Mouse (Mus musculus) heart, embryonic 14.5 days (tissue): ENCODE data around the gene Mrm3. TPM values are rescaled to one million over a fixed set of nuclear protein-coding genes. Genes with fewer than 3 reads are reported as not detected.
A peak's percentile ranks its signal among the peaks of the same experiment; 100 is the strongest.

Experiments used
- ATAC-seq: fragments of 200-750 bp; cut with Nextera tagmentation; 2 replicates; pipeline ENCODE4 v1.8.0; 2017; ENCODE audit warnings: low read depth, moderate TSS enrichment; ENCODE audit not compliant: insufficient number of reproducible peaks, insufficient read depth, low FRiP score
- H3K27ac ChIP-seq, 2 experiments: fragments of 200-500 bp in 1 of 2; fragments of 300-500 bp in 1 of 2; sonication (generic) in 1 of 2; replicated peaks in 1 of 2; 2 replicates each; pipeline ENCODE4 v1.5.1; 2012 to 2014; ENCODE audit warnings: low read depth in 2 of 2, low read length in 2 of 2, control low read depth in 1 of 2, mild to moderate bottlenecking in 1 of 2, mixed read lengths in 1 of 2; ENCODE audit not compliant: control insufficient read depth in 1 of 2, insufficient read depth in 1 of 2
- H3K27me3 ChIP-seq: fragments of 300-500 bp; sonication (generic); 2 replicates; pipeline ENCODE4 v1.6.1; 2014; ENCODE audit warnings: mild to moderate bottlenecking, low read length, control low read depth; ENCODE audit not compliant: control insufficient read depth, insufficient read depth
- H3K36me3 ChIP-seq: fragments of 300-500 bp; sonication (generic); 2 replicates; pipeline ENCODE4 v1.6.1; 2014; ENCODE audit warnings: mild to moderate bottlenecking, control low read depth, low read length, mixed read lengths; ENCODE audit not compliant: control insufficient read depth, insufficient read depth
- H3K4me1 ChIP-seq, 2 experiments: fragments of 200-500 bp in 1 of 2; fragments of 300-500 bp in 1 of 2; sonication (generic) in 1 of 2; 2 replicates each; pipeline ENCODE4 v1.6.1; 2012 to 2014; ENCODE audit warnings: low read length in 2 of 2, control low read depth in 1 of 2, mixed read lengths in 1 of 2; ENCODE audit not compliant: control insufficient read depth in 2 of 2, insufficient read depth in 2 of 2
- H3K4me2 ChIP-seq: fragments of 300-500 bp; sonication (generic); 2 replicates; pipeline ENCODE4 v1.6.1; 2014; ENCODE audit warnings: mild to moderate bottlenecking, low read length
- H3K4me3 ChIP-seq, 2 experiments: fragments of 200-500 bp in 1 of 2; fragments of 300-500 bp in 1 of 2; sonication (generic) in 1 of 2; 2 replicates each; pipeline ENCODE4 v1.5.1; 2012 to 2014; ENCODE audit warnings: low read length in 2 of 2, mild to moderate bottlenecking in 2 of 2, control low read depth in 1 of 2, low read depth in 1 of 2, moderate library complexity in 1 of 2; ENCODE audit not compliant: control insufficient read depth in 1 of 2, insufficient read depth in 1 of 2
- H3K9ac ChIP-seq: fragments of 300-500 bp; sonication (generic); 2 replicates; pipeline ENCODE4 v1.6.1; 2014; ENCODE audit warnings: mild to moderate bottlenecking, low read length
- H3K9me3 ChIP-seq: fragments of 300-500 bp; sonication (generic); 2 replicates; pipeline ENCODE4 v1.6.1; 2016; ENCODE audit warnings: low read length, control low read depth; ENCODE audit not compliant: control insufficient read depth
- WGBS: fragments of 180-500 bp; shearing (Covaris S2); extraction: QIAGEN DNeasy Blood & Tissue Kit; methylation state at CpG from one replicate; pipeline ENCODE4 v1.1.7; 2014; 5-methylcytosine and 5-hydroxymethylcytosine counted together
- polyA plus RNA-seq: library from polyadenylated mRNA; unstranded; fragments of >200 nt; fragmentation: Nextera tagmentation; extraction: Ambion mirVana; gene quantifications from 2 replicates; pipeline ENCODE4 v1.2.1, GENCODE M21; 2014

The Mrm3 gene
- polyA plus RNA-seq, 1 experiment from 2014 or later = 21.8 TPM

DNA sequence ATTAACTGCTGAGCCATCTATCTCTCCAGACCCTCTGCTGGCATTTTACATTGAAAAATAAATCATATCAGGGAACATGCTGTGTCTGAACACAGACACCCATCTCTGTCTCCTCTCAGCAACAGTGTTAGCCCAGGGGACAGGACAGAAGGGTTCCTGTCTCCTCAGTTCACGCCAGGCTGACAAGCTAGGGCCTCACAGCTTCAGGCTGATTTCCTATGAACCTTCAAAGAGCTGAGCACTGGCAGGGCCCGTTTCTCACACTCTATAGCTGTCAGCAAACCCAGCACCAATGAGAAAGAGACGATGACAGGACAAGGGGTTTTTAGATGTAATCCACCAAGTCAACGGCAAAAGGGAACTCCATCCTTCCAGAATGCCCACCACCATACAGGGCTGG, 48.4 kb downstream of the Mrm3 start:
- 23% methylated on average over 4 of the region's 4 CpGs for WGBS

DNA sequence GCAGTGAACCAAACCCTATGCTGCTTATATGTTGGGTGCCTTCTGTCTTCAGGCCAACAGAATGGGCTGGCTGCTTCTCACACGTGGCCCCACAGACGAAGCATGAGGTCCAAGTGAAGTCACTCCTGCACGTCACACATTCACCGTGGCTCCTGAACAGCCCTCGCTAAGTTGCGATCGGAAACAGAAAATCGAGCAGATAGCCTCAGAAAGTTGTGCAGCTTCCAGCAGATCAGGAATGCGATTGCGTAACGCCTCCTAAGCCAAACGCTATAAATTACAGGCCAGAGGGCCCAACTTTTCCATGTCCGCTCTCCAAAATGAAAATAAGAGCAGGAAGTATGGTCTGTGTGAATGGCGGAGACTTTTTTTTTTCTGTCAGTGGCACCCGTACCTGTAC, 48.9 kb downstream of the Mrm3 start:
- peaks cover 29 to 35% of the 10 kb centered on the region in 2 experiments for H3K4me1 ChIP-seq
- ATAC-seq = 0 out of 2 replicates have a peak, but pooled peaks have one; percentile 23
- H3K27ac ChIP-seq = peak overlapping the region; percentile 71 to 82
- no peaks in the 10 kb centered on the region for H3K9me3 ChIP-seq
- H3K36me3 ChIP-seq = no peaks in the 10 kb centered on the region
- H3K27me3 ChIP-seq = no peaks in the 10 kb centered on the region
- peak overlapping the region; percentile 31 for H3K4me2 ChIP-seq
- no peak overlapping the region for H3K4me3 ChIP-seq
- WGBS = 54% methylated on average over 15 of the region's 15 CpGs
- 0 out of 2 replicates have a peak overlapping the region, but pooled peaks have one; percentile 4 for H3K9ac ChIP-seq

More for the DNA sequence above, 48.4 kb downstream of the Mrm3 start:
- Histone ChIP-seq H3K27me3 (no peaks in the 10 kb centered on the region), H3K4me2 (peak overlapping the region; percentile 31), H3K9me3 (no peaks in the 10 kb centered on the region), H3K9ac (peak overlapping the region; percentile 4; the same call in 1 of the 2 replicates), H3K36me3 (no peaks in the 10 kb centered on the region), H3K27ac (peak overlapping the region; percentile 71 to 82), H3K4me3 (no peak overlapping the region), H3K4me1 (peaks cover 33 to 35% of the 10 kb centered on the region in 2 experiments)
- ATAC-seq = no peak

DNA sequence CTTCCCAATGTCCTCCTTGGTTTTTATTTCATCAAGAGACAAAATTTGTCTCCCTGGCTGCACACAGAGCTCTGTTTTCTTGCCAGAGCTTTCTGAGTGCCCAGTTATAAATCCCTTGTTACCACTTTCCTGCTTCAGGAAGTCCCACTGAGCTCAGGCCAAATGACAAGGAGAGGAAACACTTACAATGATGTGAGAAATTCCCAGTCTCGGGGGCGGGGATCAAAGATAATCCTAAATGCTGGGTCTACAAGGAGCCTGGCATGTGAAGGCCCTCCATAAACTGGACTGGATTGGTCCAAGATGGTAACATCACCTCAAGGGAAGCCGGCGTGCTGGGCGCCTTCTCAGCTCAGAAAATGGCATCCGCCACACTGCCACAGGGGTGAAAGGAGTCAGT, 49.3 kb downstream of the Mrm3 start:
- no peaks in the 10 kb centered on the region for H3K27me3 ChIP-seq
- no peaks in the 10 kb centered on the region for H3K36me3 ChIP-seq
- H3K4me1 ChIP-seq = peaks cover 26 to 35% of the 10 kb centered on the region in 2 experiments
- 65% methylated on average over 6 of the region's 6 CpGs for WGBS
- H3K27ac ChIP-seq = peak overlapping the region; percentile 71 to 82
- no peak overlapping the region for H3K9ac ChIP-seq
- no peak overlapping the region for H3K4me3 ChIP-seq
- H3K9me3 ChIP-seq = no peaks in the 10 kb centered on the region
- H3K4me2 ChIP-seq = peak overlapping the region; percentile 31
- 0 out of 2 replicates have a peak, but pooled peaks have one; percentile 32 for ATAC-seq

DNA sequence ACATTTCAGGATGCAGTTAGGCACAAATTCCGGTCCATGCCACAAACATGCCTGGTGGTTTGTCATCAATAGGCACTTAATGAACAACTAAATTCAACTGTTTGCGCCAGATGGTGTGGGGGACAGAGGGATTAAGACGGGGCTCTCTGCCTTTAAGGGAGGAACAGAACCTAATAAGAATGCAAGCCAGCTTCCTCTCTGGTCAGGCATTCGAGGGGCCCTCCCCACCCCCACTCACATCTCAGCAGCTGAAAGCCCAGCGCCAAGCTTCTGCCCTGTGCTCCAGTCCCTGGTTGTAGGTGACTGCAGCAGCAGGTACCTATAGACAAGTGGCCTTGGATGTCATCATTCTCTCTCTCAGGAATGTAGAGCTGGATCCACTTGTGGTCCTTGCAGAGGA, 50.6 kb downstream of the Mrm3 start:
- Histone ChIP-seq H3K4me3 (no peak overlapping the region), H3K36me3 (no peaks in the 10 kb centered on the region), H3K27me3 (no peaks in the 10 kb centered on the region), H3K9ac (no peak overlapping the region), H3K4me2 (no peak overlapping the region), H3K4me1 (peaks cover 32 to 48% of the 10 kb centered on the region in 2 experiments), H3K9me3 (no peaks in the 10 kb centered on the region), H3K27ac (no peak overlapping the region)
- 80% methylated on average over 5 of the region's 5 CpGs for WGBS
- no peak for ATAC-seq

DNA sequence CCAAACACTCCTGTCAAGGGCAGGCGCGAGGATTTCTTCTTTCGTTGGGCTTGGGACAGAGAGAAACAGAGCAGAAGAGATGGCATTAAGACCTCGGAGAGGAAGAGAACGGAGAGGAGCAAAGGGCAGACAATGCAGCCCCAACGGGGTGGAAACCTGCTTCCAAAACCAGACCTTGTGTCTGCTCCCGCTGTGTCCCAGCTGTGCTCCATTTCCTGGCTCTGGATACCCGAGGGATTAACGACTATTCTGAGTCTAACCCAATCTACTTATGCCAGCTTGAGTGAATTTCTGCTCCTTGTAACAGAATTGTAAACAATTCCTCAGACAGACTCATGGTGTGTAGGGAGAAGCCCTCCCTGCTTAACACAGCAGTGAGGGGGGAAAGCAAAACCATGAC, 51.3 kb downstream of the Mrm3 start:
- Histone ChIP-seq H3K4me1 (peaks cover 32 to 53% of the 10 kb centered on the region in 2 experiments), H3K4me2 (peak overlapping the region; percentile 11; the same call in 1 of the 2 replicates), H3K4me3 (no peak overlapping the region), H3K27ac (no peak overlapping the region), H3K36me3 (no peaks in the 10 kb centered on the region), H3K9ac (no peak overlapping the region), H3K27me3 (no peaks in the 10 kb centered on the region), H3K9me3 (no peaks in the 10 kb centered on the region)
- WGBS = 30% methylated on average over 9 of the region's 9 CpGs
- no peak for ATAC-seq

DNA sequence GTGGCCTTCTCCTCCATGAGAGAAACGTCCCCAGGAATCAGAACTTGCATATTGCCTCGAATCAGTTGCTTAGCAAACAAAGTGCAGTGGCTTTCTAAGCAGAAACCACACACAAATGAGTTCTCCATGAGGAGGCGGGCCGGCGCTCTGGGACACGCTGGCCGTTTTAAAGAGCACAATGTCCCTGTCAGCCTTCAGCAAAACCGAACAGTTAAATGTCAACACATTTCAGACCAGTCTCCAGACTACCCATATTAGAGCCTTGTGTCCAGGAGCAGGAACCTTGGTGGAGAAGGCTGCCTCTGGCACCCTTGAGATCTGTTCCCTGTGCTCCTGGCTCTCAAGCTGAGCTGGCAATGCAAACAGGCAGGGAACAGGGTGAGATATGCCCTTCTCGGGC, 53.7 kb downstream of the Mrm3 start:
- H3K9me3 ChIP-seq = no peaks in the 10 kb centered on the region
- WGBS = 49% methylated on average over 9 of the region's 9 CpGs
- H3K9ac ChIP-seq = no peak overlapping the region; the same call in 1 of the 2 replicates

DNA sequence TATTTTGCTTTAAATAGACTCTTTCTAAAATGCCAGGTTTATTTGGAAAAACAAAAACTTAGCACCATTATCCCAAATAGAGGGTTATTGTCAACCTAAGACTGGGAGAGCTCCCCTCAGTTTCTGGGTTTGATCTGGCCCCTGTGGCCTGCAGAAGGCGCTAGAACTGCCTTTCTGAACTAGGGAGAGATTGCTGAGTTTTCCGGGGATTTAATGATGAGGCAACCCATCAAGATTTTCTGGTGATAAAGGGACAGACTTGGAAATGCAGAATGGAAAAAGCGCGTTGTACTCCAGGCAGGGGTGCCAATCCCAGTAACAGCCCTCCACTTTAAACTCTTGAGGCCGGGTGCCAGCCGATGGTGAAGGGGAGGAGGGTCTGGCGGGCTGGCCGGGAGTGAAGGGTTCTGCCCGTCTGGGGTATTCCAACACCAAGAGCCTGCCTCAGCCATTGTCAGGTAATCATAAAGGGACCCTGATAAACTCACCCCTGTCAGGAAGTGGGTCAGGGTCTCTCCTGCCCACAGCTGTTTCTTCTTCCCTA, 55.0 kb downstream of the Mrm3 start:
- WGBS = 38% methylated on average over 9 of the region's 9 CpGs
- ATAC-seq = no peak
- no peaks in the 10 kb centered on the region for H3K36me3 ChIP-seq
- H3K9me3 ChIP-seq = no peaks in the 10 kb centered on the region
- H3K9ac ChIP-seq = peak overlapping the region; percentile 16; the same call in 1 of the 2 replicates
- no peak overlapping the region for H3K4me3 ChIP-seq
- no peaks in the 10 kb centered on the region for H3K27me3 ChIP-seq
- no peak overlapping the region for H3K4me2 ChIP-seq
- 0 out of 4 replicates have a peak overlapping the region, but pooled peaks of 1 of the 2 experiments have one; percentile 6 for H3K27ac ChIP-seq
- H3K4me1 ChIP-seq = peaks cover 14 to 42% of the 10 kb centered on the region in 2 experiments

More for the DNA sequence above, 53.7 kb downstream of the Mrm3 start:
- Histone ChIP-seq H3K27me3 (no peaks in the 10 kb centered on the region), H3K4me2 (no peak overlapping the region), H3K4me1 (peaks cover 23 to 53% of the 10 kb centered on the region in 2 experiments), H3K4me3 (no peak overlapping the region), H3K36me3 (no peaks in the 10 kb centered on the region), H3K27ac (peak overlapping the region in 1 of 2 experiments; percentile 47; a peak in 1 of 4 replicates)
- ATAC-seq = no peak
